Mouse (Mus musculus) lung, adult 18-20 months (tissue): ENCODE measurements around the gene Prr27.

Experiments used
- DNase-seq, 2 experiments: peaks; one replicate each; pipeline ENCODE4 v3.0.0; 2022; ENCODE audit warnings: mixed read lengths in 2 of 2

The Prr27 gene

GRCm38 (mm10) chr5:87825386-87825785 lies at the start of gene Prr27:
Gene Prr27, plus strand, starts transcription at chr5:87825686.
- DNase-seq, result no peak

GRCm38 (mm10) chr5:87782731-87783130 lies 42.8 kb upstream of the Prr27 start:
- DNase-seq, result no peak

- no peak for DNase-seq
Observed at GRCm38 (mm10) chr5:87807782-87808181, 17.7 kb upstream of the Prr27 start, which contains the start of gene Csn1s2b. Gene Csn1s2b, plus strand, starts transcription at chr5:87808082.

GRCm38 (mm10) chr5:87809253-87809652 lies 16.2 kb upstream of the Prr27 start:
- no peak for DNase-seq

- no peak for DNase-seq
Observed at GRCm38 (mm10) chr5:87855136-87855716, 29.7 kb downstream of the Prr27 start.

- DNase-seq, result no peak
Observed at GRCm38 (mm10) chr5:87870084-87870483, 44.6 kb downstream of the Prr27 start.

- no peak for DNase-seq
Observed at GRCm38 (mm10) chr5:87871423-87871822, 45.9 kb downstream of the Prr27 start.

GRCm38 (mm10) chr5:87884729-87885128 lies 59.2 kb downstream of the Prr27 start, which contains the start of gene Odam:
Gene Odam, plus strand, starts transcription at chr5:87885029.
- DNase-seq, result no peak
